Mouse (Mus musculus): ENCODE measurements around the gene Nup133. TPM values are rescaled to one million over a fixed set of nuclear protein-coding genes. Genes with fewer than 3 reads are reported as not detected.
A peak's percentile ranks its signal among the peaks of the same experiment; 100 is the strongest.

Nup133 gene
- polyA plus RNA-seq, 1 experiment, result 11.7 TPM

GRCm38 (mm10) chr8:123895230-123895629, 53.8 kb downstream of the Nup133 start:
- TF ChIP-seq USF1 (IDR thresholded peaks at IDR 0.05; ENCODE audit: low read depth) (no peak), TCF3 (IDR thresholded peaks at IDR 0.05; ENCODE audit: insufficient read length, low read depth) (peak; percentile 96), MAX (IDR thresholded peaks at IDR 0.05; ENCODE audit: low read depth) (no peak), TCF12 (IDR thresholded peaks at IDR 0.05; ENCODE audit: insufficient read depth, poor library complexity, severe bottlenecking) (peak; percentile 98), MYOD1 (IDR thresholded peaks at IDR 0.05; ENCODE audit: control insufficient read depth in 1 of 3, insufficient read length in 2 of 3, low read depth in 2 of 3) (peak; percentile 96 to 100 (median 99)), CEBPB (IDR thresholded peaks at IDR 0.05; ENCODE audit: insufficient read depth, poor library complexity, severe bottlenecking) (no peak), SRF (IDR thresholded peaks at IDR 0.05; ENCODE audit: control insufficient read depth, insufficient read length, low read depth) (no peak), POLR2A (IDR thresholded peaks at IDR 0.05; ENCODE audit: insufficient read length, low read depth) (no peak), POLR2AphosphoS2 (IDR thresholded peaks at IDR 0.05; ENCODE audit: insufficient read length, low read depth) (no peak), MYOG (IDR thresholded peaks at IDR 0.05; ENCODE audit: control insufficient read depth in 1 of 3, insufficient read depth in 1 of 3, insufficient read length in 2 of 3, low read depth in 2 of 3) (peak; percentile 97 to 99 (median 99))
- H3K27me3 ChIP-seq (ENCODE audit: control insufficient read depth, insufficient read depth, insufficient read length), result no peaks in the 10 kb centered on the region
- H3ac ChIP-seq (ENCODE audit: control insufficient read depth, insufficient read length), result no peak overlapping the region
- peak overlapping the region; percentile 67 for H3K4me3 ChIP-seq
- peak overlapping the region; percentile 65 for H3K4me2 ChIP-seq (ENCODE audit: low read depth)
- no peaks in the 10 kb centered on the region for H3K36me3 ChIP-seq (ENCODE audit: control insufficient read depth, insufficient read depth)
- peaks cover 6% of the 10 kb centered on the region for H3K79me2 ChIP-seq (ENCODE audit: control insufficient read depth, insufficient read depth)

DNA sequence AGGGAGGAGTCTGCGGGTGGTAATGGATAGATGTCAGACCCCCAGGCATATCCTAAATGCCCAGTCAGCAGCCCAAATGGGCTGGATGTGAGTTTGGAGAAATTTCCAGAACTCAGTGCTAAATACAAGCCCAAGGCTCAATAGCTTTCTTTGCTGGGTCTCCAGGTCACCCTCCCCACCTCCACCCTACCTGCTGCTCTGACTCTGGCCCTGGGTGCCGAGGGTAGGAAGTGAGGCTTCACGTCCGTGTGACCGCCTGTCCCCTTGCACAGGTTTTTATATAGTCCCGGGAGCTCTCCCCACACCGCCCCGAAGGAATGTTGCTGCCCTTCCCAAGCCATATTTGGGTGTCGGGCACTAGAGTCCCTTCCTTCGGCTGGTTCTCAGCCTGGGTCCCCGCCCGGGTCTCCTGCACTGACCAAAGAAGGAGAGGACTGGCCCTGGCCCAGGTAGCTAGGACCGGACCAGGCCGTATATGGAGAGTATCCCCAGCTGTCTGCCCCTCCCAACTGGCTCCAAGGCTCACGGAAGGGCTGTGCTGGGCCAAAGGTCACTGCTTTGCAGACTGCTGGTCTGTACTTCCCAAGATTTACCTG, 54.5 kb downstream of the Nup133 start, which contains the start of gene Acta1:
Gene Acta1 (minus strand): TSS at position 250 of the 596 bp plus-strand sequence.
- TF ChIP-seq SRF (IDR thresholded peaks at IDR 0.05; ENCODE audit: control insufficient read depth, insufficient read length, low read depth) (peak; percentile 98), TCF12 (IDR thresholded peaks at IDR 0.05; ENCODE audit: insufficient read depth, poor library complexity, severe bottlenecking) (no peak), POLR2A (IDR thresholded peaks at IDR 0.05; ENCODE audit: insufficient read length, low read depth) (peak; percentile 90), MYOG (IDR thresholded peaks at IDR 0.05; ENCODE audit: control insufficient read depth in 1 of 3, insufficient read depth in 1 of 3, insufficient read length in 2 of 3, low read depth in 2 of 3) (peak; percentile 26 to 83 (median 61)), MYOD1 (IDR thresholded peaks at IDR 0.05; ENCODE audit: control insufficient read depth in 1 of 3, insufficient read length in 2 of 3, low read depth in 2 of 3) (peak in 2 of 3 experiments; percentile 46 to 47), POLR2AphosphoS2 (IDR thresholded peaks at IDR 0.05; ENCODE audit: insufficient read length, low read depth) (peak; percentile 96), MAX (IDR thresholded peaks at IDR 0.05; ENCODE audit: low read depth) (no peak)
- Histone ChIP-seq H3K36me3 (ENCODE audit: control insufficient read depth, insufficient read depth) (no peaks in the 10 kb centered on the region), H3K4me2 (ENCODE audit: low read depth) (peak within 1 kb of the TSS; percentile 65), H3ac (ENCODE audit: control insufficient read depth, insufficient read length) (no peak within 1 kb of the TSS), H3K4me3 (peak within 1 kb of the TSS; percentile 67), H3K79me2 (ENCODE audit: control insufficient read depth, insufficient read depth) (peaks cover 6% of the 10 kb centered on the region), H3K27me3 (ENCODE audit: control insufficient read depth, insufficient read depth, insufficient read length) (no peaks in the 10 kb centered on the region)

GRCm38 (mm10) chr8:123893413-123893812, 55.7 kb downstream of the Nup133 start:
- Histone ChIP-seq H3ac (ENCODE audit: control insufficient read depth, insufficient read length) (peak overlapping the region; percentile 10), H3K27me3 (ENCODE audit: control insufficient read depth, insufficient read depth, insufficient read length) (no peaks in the 10 kb centered on the region), H3K36me3 (ENCODE audit: control insufficient read depth, insufficient read depth) (no peaks in the 10 kb centered on the region), H3K4me3 (peak overlapping the region; percentile 67), H3K4me2 (ENCODE audit: low read depth) (peak overlapping the region; percentile 54), H3K79me2 (ENCODE audit: control insufficient read depth, insufficient read depth) (peaks cover 6% of the 10 kb centered on the region)
- TF ChIP-seq SRF (IDR thresholded peaks at IDR 0.05; ENCODE audit: control insufficient read depth, insufficient read length, low read depth) (no peak), POLR2AphosphoS2 (IDR thresholded peaks at IDR 0.05; ENCODE audit: insufficient read length, low read depth) (peak; percentile 55)

DNA sequence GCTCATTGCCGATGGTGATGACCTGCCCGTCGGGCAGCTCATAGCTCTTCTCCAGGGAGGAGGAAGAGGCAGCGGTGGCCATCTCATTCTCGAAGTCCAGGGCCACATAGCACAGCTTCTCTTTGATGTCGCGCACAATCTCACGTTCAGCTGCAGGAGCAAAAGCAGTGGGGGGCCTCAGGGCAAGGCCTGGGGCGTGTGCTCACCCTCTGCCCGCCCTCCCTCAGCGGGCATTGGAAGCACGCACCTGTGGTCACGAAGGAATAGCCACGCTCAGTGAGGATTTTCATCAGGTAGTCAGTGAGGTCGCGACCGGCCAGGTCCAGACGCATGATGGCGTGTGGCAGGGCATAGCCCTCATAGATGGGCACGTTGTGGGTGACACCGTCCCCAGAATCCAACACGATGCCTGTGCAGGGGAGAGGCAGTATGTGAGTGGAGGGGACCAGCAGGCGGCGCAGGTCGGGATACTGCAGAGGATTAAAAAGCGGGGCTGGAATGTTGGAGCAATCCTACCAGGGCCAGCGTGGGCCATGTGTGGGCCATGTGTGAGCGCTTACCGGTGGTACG, 56.4 kb downstream of the Nup133 start:
- H3K36me3 ChIP-seq (ENCODE audit: control insufficient read depth, insufficient read depth), result no peaks in the 10 kb centered on the region
- H3K4me3 ChIP-seq, result peak overlapping the region; percentile 67
- H3K4me2 ChIP-seq (ENCODE audit: low read depth), result peak overlapping the region; percentile 54
- peak overlapping the region; percentile 10 for H3ac ChIP-seq (ENCODE audit: control insufficient read depth, insufficient read length)
- peaks cover 6% of the 10 kb centered on the region for H3K79me2 ChIP-seq (ENCODE audit: control insufficient read depth, insufficient read depth)
- no peaks in the 10 kb centered on the region for H3K27me3 ChIP-seq (ENCODE audit: control insufficient read depth, insufficient read depth, insufficient read length)
- TF ChIP-seq E2F4 (IDR thresholded peaks at IDR 0.05; ENCODE audit: insufficient read depth) (no peak), TCF12 (IDR thresholded peaks at IDR 0.05; ENCODE audit: insufficient read depth, poor library complexity, severe bottlenecking) (no peak), MAX (IDR thresholded peaks at IDR 0.05; ENCODE audit: low read depth) (no peak), POLR2A (IDR thresholded peaks at IDR 0.05; ENCODE audit: insufficient read length, low read depth) (peak; percentile 65), SRF (IDR thresholded peaks at IDR 0.05; ENCODE audit: control insufficient read depth, insufficient read length, low read depth) (no peak), POLR2AphosphoS2 (IDR thresholded peaks at IDR 0.05; ENCODE audit: insufficient read length, low read depth) (peak; percentile 75), MYOG (IDR thresholded peaks at IDR 0.05; ENCODE audit: control insufficient read depth in 1 of 3, insufficient read depth in 1 of 3, insufficient read length in 2 of 3, low read depth in 2 of 3) (peak in 1 of 3 experiments; percentile 3), USF1 (IDR thresholded peaks at IDR 0.05; ENCODE audit: low read depth) (no peak), TCF3 (IDR thresholded peaks at IDR 0.05; ENCODE audit: insufficient read length, low read depth) (no peak), MYOD1 (IDR thresholded peaks at IDR 0.05; ENCODE audit: control insufficient read depth in 1 of 3, insufficient read length in 2 of 3, low read depth in 2 of 3) (peak in 1 of 3 experiments; percentile 5), CEBPB (IDR thresholded peaks at IDR 0.05; ENCODE audit: insufficient read depth, poor library complexity, severe bottlenecking) (no peak), REST (IDR thresholded peaks at IDR 0.05; ENCODE audit: insufficient read depth, insufficient read length) (no peak)
